Mouse (Mus musculus) liver, adult 2 months (tissue): ENCODE data around the gene Gsdma.

Experiments
- CTCF ChIP-seq: fragments of 200-500 bp; IDR thresholded peaks from 2 replicates; pipeline ENCODE4 v1.5.1; 2011; ENCODE audit warnings: low read depth, low read length, control low read depth
- POLR2A ChIP-seq: fragments of 200-500 bp; IDR thresholded peaks from 2 replicates; pipeline ENCODE4 v1.6.1; 2011; ENCODE audit warnings: low read length, control low read depth; ENCODE audit not compliant: insufficient read depth; ENCODE audit errors: extremely low read depth

DNA sequence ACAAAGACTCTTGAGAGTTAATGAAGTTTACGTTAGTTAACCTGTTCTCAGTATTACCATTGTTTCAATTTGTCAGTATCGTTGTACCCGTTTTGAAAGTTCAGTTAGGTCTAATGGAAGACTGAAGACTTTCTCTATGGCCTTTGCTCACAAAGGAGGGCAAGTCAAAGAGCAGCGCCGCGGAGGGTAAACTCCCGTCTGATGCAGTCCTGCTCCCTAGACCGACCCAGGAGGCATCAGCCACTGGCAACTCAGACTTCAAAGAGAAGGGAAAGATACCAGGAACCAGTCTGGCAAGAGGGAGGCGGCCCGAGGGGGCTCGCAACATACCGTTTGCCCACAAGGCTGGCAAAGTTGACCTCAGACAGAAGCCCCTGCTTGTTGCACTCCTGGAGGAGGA lies 49.6 kb downstream of the Gsdma start:
- TF ChIP-seq CTCF (no peak), POLR2A (no peak)
